In the genomic region with DNA sequence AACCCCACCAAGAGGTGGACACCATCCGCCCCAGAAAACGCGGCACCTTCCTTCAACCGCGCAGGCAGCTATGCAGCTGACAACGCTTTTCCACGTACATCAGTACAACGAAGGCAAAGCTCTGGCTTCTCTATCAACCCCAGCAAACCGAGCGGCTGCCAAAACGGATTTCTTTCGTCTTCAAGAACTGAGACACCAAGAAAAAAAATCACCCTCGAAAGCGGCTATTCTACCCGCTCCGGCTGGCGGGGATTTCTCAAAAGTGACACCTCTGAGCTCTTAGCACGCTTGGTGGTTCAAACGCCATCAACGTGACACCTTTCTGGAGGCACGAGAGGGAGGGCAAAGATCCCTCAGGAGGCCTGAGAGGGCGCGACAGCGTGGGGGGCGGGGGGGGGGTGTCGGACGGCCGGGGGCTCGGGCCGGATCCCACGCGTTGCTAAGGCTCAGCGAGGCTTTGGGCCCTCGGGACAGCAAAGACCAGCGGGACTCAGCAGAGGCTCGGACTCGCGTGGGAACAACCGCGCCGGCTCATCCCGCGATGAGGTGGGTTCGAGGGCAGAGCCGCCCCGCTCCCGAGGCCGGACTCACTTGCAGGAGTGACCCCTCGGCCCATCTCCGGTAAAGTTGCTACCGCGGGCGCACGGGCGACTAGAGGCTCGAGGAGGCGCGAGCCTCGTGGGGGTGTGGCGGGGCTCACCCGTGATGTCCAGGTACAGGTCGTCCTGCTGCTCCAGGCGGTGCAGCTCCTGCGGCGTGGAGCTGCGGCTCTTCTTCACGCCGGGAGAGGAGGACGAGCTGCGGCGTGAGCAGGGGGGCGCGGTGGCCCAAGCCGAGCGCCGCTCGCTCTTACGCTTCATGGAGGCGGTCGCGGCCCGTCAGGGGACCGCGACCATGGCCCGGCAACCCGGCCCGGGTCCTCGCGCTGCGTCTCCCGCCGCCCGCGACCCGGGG, we compare ENCODE assay signal across 8 mouse cellular contexts. TPM values are rescaled to one million over a fixed set of nuclear protein-coding genes. Genes with fewer than 3 reads are reported as not detected.
DNase-seq lines count a peak whose midpoint lies in the region; ATAC-seq and TF ChIP-seq lines count a peak whose summit lies in the region.

No protein-coding gene starts in this region.

- no peak for ATAC-seq in erythroblast, adult 5-6 weeks (replicated peaks; ENCODE audit: low FRiP score, poor library complexity, severe bottlenecking)
- ATAC-seq in CD4-positive, CD25-positive, alpha-beta regulatory T cell, adult 4 months = peak; percentile 47
- peak; percentile 49 for ATAC-seq in heart, embryonic 14.5 days (ENCODE audit: insufficient number of reproducible peaks, insufficient read depth, low FRiP score, low read depth)
- peak; percentile 70 for ATAC-seq in stomach, embryonic 15.5 days (ENCODE audit: insufficient read depth, low FRiP score, low read depth)

- peak overlapping the region; percentile 76 for H3K9ac ChIP-seq in heart, embryonic 14.5 days (ENCODE audit: low read length)
- H3K9ac ChIP-seq in stomach, embryonic 15.5 days = peak overlapping the region; percentile 60

- no peak overlapping the region for H3K27ac ChIP-seq in heart, embryonic 14.5 days (replicated peaks in 1 of 2; ENCODE audit: control insufficient read depth in 1 of 2, insufficient read depth in 1 of 2, low read depth in 2 of 2, low read length in 2 of 2)
- no peak overlapping the region for H3K27ac ChIP-seq in left cerebral cortex, adult 2 months
- no peak overlapping the region for H3K27ac ChIP-seq in stomach, embryonic 15.5 days

- no peak for TF ChIP-seq CTCF in left cerebral cortex, adult 2 months (IDR thresholded peaks at IDR 0.05)

- H3K9me3 ChIP-seq in erythroblast, embryonic 14.5 days (ENCODE audit: control insufficient read depth, low read length) = peaks cover 3% of the 10 kb centered on the region; the same call in 1 of the 2 replicates
- no peaks in the 10 kb centered on the region for H3K9me3 ChIP-seq in heart, embryonic 14.5 days (ENCODE audit: control insufficient read depth, low read length)
- no peaks in the 10 kb centered on the region for H3K9me3 ChIP-seq in stomach, embryonic 15.5 days

- WGBS in heart, embryonic 14.5 days = 1% methylated on average over 92 of the region's 95 CpGs
- WGBS in stomach, embryonic 15.5 days = 1% methylated on average over 93 of the region's 95 CpGs

- peaks cover 61% of the 10 kb centered on the region for H3K27me3 ChIP-seq in erythroblast, embryonic 14.5 days (ENCODE audit: control insufficient read depth)
- H3K27me3 ChIP-seq in heart, embryonic 14.5 days (ENCODE audit: control insufficient read depth, insufficient read depth, low read length) = no peaks in the 10 kb centered on the region
- no peaks in the 10 kb centered on the region for H3K27me3 ChIP-seq in stomach, embryonic 15.5 days (replicated peaks)

- peak; percentile 37 to 56 for DNase-seq in cerebellum, postnatal 10 days
- DNase-seq in left cerebral cortex, adult 2 months (ENCODE audit: extremely low spot score in 1 of 2, low spot score in 2 of 2) = peak; percentile 26 to 33
- DNase-seq in mesoderm, embryonic 11.5 days (ENCODE audit: low read depth, low spot score) = peak; percentile 45

- peak overlapping the region; percentile 63 for H3K4me3 ChIP-seq in erythroblast, embryonic 14.5 days (replicated peaks)
- peak overlapping the region; percentile 62 to 77 for H3K4me3 ChIP-seq in heart, embryonic 14.5 days (ENCODE audit: control insufficient read depth in 1 of 2, insufficient read depth in 1 of 2, low read depth in 1 of 2, low read length in 2 of 2)
- peak overlapping the region; percentile 73 for H3K4me3 ChIP-seq in left cerebral cortex, adult 2 months
- H3K4me3 ChIP-seq in stomach, embryonic 15.5 days (replicated peaks) = peak overlapping the region; percentile 86

- peaks cover 18% of the 10 kb centered on the region for H3K4me1 ChIP-seq in erythroblast, embryonic 14.5 days (ENCODE audit: control insufficient read depth)
- H3K4me1 ChIP-seq in heart, embryonic 14.5 days (ENCODE audit: control insufficient read depth in 2 of 2, insufficient read depth in 2 of 2, low read length in 2 of 2) = peaks cover 9 to 10% of the 10 kb centered on the region in 2 experiments; a peak in 3 of 4 replicates
- peaks cover 7% of the 10 kb centered on the region; the same call in 1 of the 2 replicates for H3K4me1 ChIP-seq in stomach, embryonic 15.5 days

- no peaks in the 10 kb centered on the region for H3K36me3 ChIP-seq in erythroblast, embryonic 14.5 days (ENCODE audit: control insufficient read depth)
- H3K36me3 ChIP-seq in heart, embryonic 14.5 days (ENCODE audit: control insufficient read depth, insufficient read depth, low read length) = no peaks in the 10 kb centered on the region
- H3K36me3 ChIP-seq in stomach, embryonic 15.5 days = no peaks in the 10 kb centered on the region

- H3K4me2 ChIP-seq in heart, embryonic 14.5 days (ENCODE audit: low read length) = peak overlapping the region; percentile 100
- peak overlapping the region; percentile 99 for H3K4me2 ChIP-seq in stomach, embryonic 15.5 days

- intact Hi-C loops in left cerebral cortex, adult 2 months (cut with DNase I) = no loop called here

RNA-seq across cellular contexts. Expression of gene Cdc14b, which starts 0.9 kb away (rescaled TPM):
- polyA plus RNA-seq in erythroblast, embryonic 14.5 days (2012) = 0.01 TPM in 1 of 2 replicates, not detected in the other
- 0.63 and 1.2 TPM in 2 replicates for total RNA-seq in erythroblast, adult 5-6 weeks (2015; ENCODE audit: low replicate concordance)
- 0.51 TPM in 1 of 2 replicates, not detected in the other for total RNA-seq in erythroblast, adult 5-6 weeks (2017; ENCODE audit: low replicate concordance)
- 10 to 100 TPM; 10.7 to 11.6 TPM for polyA plus RNA-seq in CD4-positive, CD25-positive, alpha-beta regulatory T cell, adult 4 months (2017; shearing (Covaris generic))
- 15.7 and 21.0 TPM in 2 replicates for polyA plus RNA-seq in heart, embryonic 14.5 days (2014; fragmentation: Nextera tagmentation; extraction: Ambion mirVana)
- total RNA-seq in left cerebral cortex, adult 2 months (2021) = 10 to 100 TPM; 15.3 to 19.0 TPM
- polyA plus RNA-seq in stomach, embryonic 15.5 days (2015; fragmentation: Nextera tagmentation; extraction: Ambion mirVana) = 24.5 and 26.1 TPM in 2 replicates

RNA-seq across cellular contexts. Expression of gene Aaed1, which starts 38.3 kb away (rescaled TPM):
- polyA plus RNA-seq in erythroblast, embryonic 14.5 days (2012) = 0.14 and 0.38 TPM in 2 replicates
- 3.1 and 6.5 TPM in 2 replicates for total RNA-seq in erythroblast, adult 5-6 weeks (2015; ENCODE audit: low replicate concordance)
- 11.8 and 13.0 TPM in 2 replicates for total RNA-seq in erythroblast, adult 5-6 weeks (2017; ENCODE audit: low replicate concordance)
- 10 to 100 TPM in 1 of 2 experiments, 1 to 10 TPM in 1; 9.9 to 13.1 TPM for polyA plus RNA-seq in CD4-positive, CD25-positive, alpha-beta regulatory T cell, adult 4 months (2017; shearing (Covaris generic))
- polyA plus RNA-seq in heart, embryonic 14.5 days (2014; fragmentation: Nextera tagmentation; extraction: Ambion mirVana) = 72.1 and 78.3 TPM in 2 replicates
- total RNA-seq in left cerebral cortex, adult 2 months (2021) = 10 to 100 TPM; 19.0 to 20.8 TPM
- 63.7 and 63.9 TPM in 2 replicates for polyA plus RNA-seq in stomach, embryonic 15.5 days (2015; fragmentation: Nextera tagmentation; extraction: Ambion mirVana)

Comparison
In these comparisons a context has a peak if more than half of its experiments do, and no peak if none do; other contexts are left out.
1. RNA of gene Cdc14b, which starts 0.9 kb away (polyA plus RNA-seq): 24.5 to 26.1 TPM in stomach, embryonic 15.5 days, 15.7 to 21.0 TPM in heart, embryonic 14.5 days and 10.7 to 11.6 TPM in CD4-positive, CD25-positive, alpha-beta regulatory T cell, adult 4 months; 0.01 TPM in erythroblast, embryonic 14.5 days; every median in the first group is over 10 times any median in the second.
2. Peak in every context shown above with its lines, with median percentiles within 50 percentile points of each other: H3K4me3 ChIP-seq and DNase-seq.